ENCODE assay signal across 8 mouse cellular contexts in genomic region chr19:5392892-5393291, GRCm38 (mm10). TPM values are rescaled to one million over a fixed set of nuclear protein-coding genes. Genes with fewer than 3 reads are reported as not detected.
DNase-seq lines count a peak whose midpoint lies in the region; ATAC-seq and TF ChIP-seq lines count a peak whose summit lies in the region.

No protein-coding gene starts in this region.

- peaks cover 23% of the 10 kb centered on the region for H3K4me1 ChIP-seq in limb, embryonic 13.5 days
- H3K4me1 ChIP-seq in limb, embryonic 10.5 days = peaks cover 27% of the 10 kb centered on the region
- H3K4me1 ChIP-seq in intestine, embryonic 15.5 days (replicated peaks) = peaks cover 8% of the 10 kb centered on the region
- peaks cover 20% of the 10 kb centered on the region for H3K4me1 ChIP-seq in hindbrain, embryonic 13.5 days (replicated peaks)

- no peak overlapping the region for H3K4me3 ChIP-seq in limb, embryonic 13.5 days
- H3K4me3 ChIP-seq in limb, embryonic 10.5 days = no peak overlapping the region
- H3K4me3 ChIP-seq in intestine, embryonic 15.5 days (replicated peaks) = no peak overlapping the region
- H3K4me3 ChIP-seq in hindbrain, embryonic 13.5 days = no peak overlapping the region
- no peak overlapping the region for H3K4me3 ChIP-seq in gastrocnemius, adult 2 months

- no peak overlapping the region for H3K4me2 ChIP-seq in limb, embryonic 13.5 days (replicated peaks)
- H3K4me2 ChIP-seq in intestine, embryonic 15.5 days (replicated peaks) = no peak overlapping the region
- no peak overlapping the region for H3K4me2 ChIP-seq in hindbrain, embryonic 13.5 days

- H3K27ac ChIP-seq in limb, embryonic 13.5 days = no peak overlapping the region
- no peak overlapping the region for H3K27ac ChIP-seq in limb, embryonic 10.5 days
- H3K27ac ChIP-seq in intestine, embryonic 15.5 days = 0 out of 2 replicates have a peak overlapping the region, but pooled peaks have one; percentile 38
- no peak overlapping the region for H3K27ac ChIP-seq in hindbrain, embryonic 13.5 days
- H3K27ac ChIP-seq in gastrocnemius, adult 2 months = no peak overlapping the region

- WGBS in limb, embryonic 13.5 days = 55% methylated on average over 4 of the region's 4 CpGs
- WGBS in limb, embryonic 10.5 days = 85% methylated on average over 4 of the region's 4 CpGs
- WGBS in intestine, embryonic 15.5 days = 46% methylated on average over 4 of the region's 4 CpGs
- 60% methylated on average over 4 of the region's 4 CpGs for WGBS in hindbrain, embryonic 13.5 days

- DNase-seq in limb, embryonic 10.5 days (ENCODE audit: low spot score) = no peak
- peak; percentile 88 for DNase-seq in adrenal gland, postnatal 25 days
- DNase-seq in testis, postnatal 10 days (ENCODE audit: low spot score) = peak; percentile 92
- no peak for DNase-seq in right cerebral cortex, adult 2 months (ENCODE audit: low spot score in 2 of 2)
- no peak for DNase-seq in gastrocnemius, adult 2 months

- no peaks in the 10 kb centered on the region for H3K9me3 ChIP-seq in limb, embryonic 13.5 days
- no peaks in the 10 kb centered on the region for H3K9me3 ChIP-seq in limb, embryonic 10.5 days (replicated peaks)
- no peaks in the 10 kb centered on the region for H3K9me3 ChIP-seq in intestine, embryonic 15.5 days
- H3K9me3 ChIP-seq in hindbrain, embryonic 13.5 days = no peaks in the 10 kb centered on the region

- no peak for TF ChIP-seq CTCF in gastrocnemius, adult 2 months (IDR thresholded peaks at IDR 0.05)

- H3K36me3 ChIP-seq in limb, embryonic 13.5 days = no peaks in the 10 kb centered on the region
- no peaks in the 10 kb centered on the region for H3K36me3 ChIP-seq in limb, embryonic 10.5 days
- no peaks in the 10 kb centered on the region for H3K36me3 ChIP-seq in intestine, embryonic 15.5 days
- H3K36me3 ChIP-seq in hindbrain, embryonic 13.5 days = no peaks in the 10 kb centered on the region

- H3K27me3 ChIP-seq in limb, embryonic 13.5 days = peaks cover 7% of the 10 kb centered on the region; the same call in 1 of the 2 replicates
- H3K27me3 ChIP-seq in limb, embryonic 10.5 days (ENCODE audit: low read depth, poor library complexity, severe bottlenecking) = no peaks in the 10 kb centered on the region
- H3K27me3 ChIP-seq in intestine, embryonic 15.5 days (replicated peaks) = no peaks in the 10 kb centered on the region
- no peaks in the 10 kb centered on the region for H3K27me3 ChIP-seq in hindbrain, embryonic 13.5 days

- no peak for ATAC-seq in limb, embryonic 13.5 days (ENCODE audit: low FRiP score, low read depth)
- ATAC-seq in intestine, embryonic 15.5 days = no peak
- ATAC-seq in hindbrain, embryonic 13.5 days (ENCODE audit: low FRiP score) = no peak

- 0 out of 2 replicates have a peak overlapping the region, but pooled peaks have one; percentile 45 for H3K9ac ChIP-seq in limb, embryonic 13.5 days
- no peak overlapping the region for H3K9ac ChIP-seq in intestine, embryonic 15.5 days
- no peak overlapping the region; the same call in 1 of the 2 replicates for H3K9ac ChIP-seq in hindbrain, embryonic 13.5 days

- intact Hi-C loops in gastrocnemius, adult 2 months (cut with DNase I) = no loop called here

RNA-seq across cellular contexts. Expression of gene Sart1, which starts 4.4 kb away (rescaled TPM):
- polyA plus RNA-seq in limb, embryonic 13.5 days (2015; fragmentation: Nextera tagmentation; extraction: Ambion mirVana) = 81.8 and 84.8 TPM in 2 replicates
- 103 and 111 TPM in 2 replicates for polyA plus RNA-seq in limb, embryonic 10.5 days (2016; fragmentation: Nextera tagmentation; extraction: Ambion mirVana)
- total RNA-seq in adrenal gland, postnatal 25 days (2021) = 49.8 and 93.4 TPM in 2 replicates
- 61.2 and 66.4 TPM in 2 replicates for polyA plus RNA-seq in intestine, embryonic 15.5 days (2015; fragmentation: Nextera tagmentation; extraction: Ambion mirVana)
- polyA plus RNA-seq in hindbrain, embryonic 13.5 days (2015; fragmentation: Nextera tagmentation; extraction: Ambion mirVana) = 72.1 and 73.0 TPM in 2 replicates
- 10 to 100 TPM; 40.1 to 50.3 TPM for total RNA-seq in gastrocnemius, adult 2 months (2021)

RNA-seq across cellular contexts. Expression of gene Tsga10ip, which starts 9.4 kb away (rescaled TPM):
- 0.15 and 0.31 TPM in 2 replicates for polyA plus RNA-seq in limb, embryonic 13.5 days (2015; fragmentation: Nextera tagmentation; extraction: Ambion mirVana)
- polyA plus RNA-seq in limb, embryonic 10.5 days (2016; fragmentation: Nextera tagmentation; extraction: Ambion mirVana) = not detected in 2 replicates
- not detected in 2 replicates for total RNA-seq in adrenal gland, postnatal 25 days (2021)
- 4.3 and 10.8 TPM in 2 replicates for polyA plus RNA-seq in intestine, embryonic 15.5 days (2015; fragmentation: Nextera tagmentation; extraction: Ambion mirVana)
- polyA plus RNA-seq in hindbrain, embryonic 13.5 days (2015; fragmentation: Nextera tagmentation; extraction: Ambion mirVana) = 0.18 TPM in 1 of 2 replicates, not detected in the other
- 1 to 10 TPM; 1.3 to 2.7 TPM for total RNA-seq in gastrocnemius, adult 2 months (2021)

RNA-seq across cellular contexts. Expression of gene Banf1, which starts 25.9 kb away (rescaled TPM):
- polyA plus RNA-seq in limb, embryonic 13.5 days (2015; fragmentation: Nextera tagmentation; extraction: Ambion mirVana) = 442 and 445 TPM in 2 replicates
- 607 and 678 TPM in 2 replicates for polyA plus RNA-seq in limb, embryonic 10.5 days (2016; fragmentation: Nextera tagmentation; extraction: Ambion mirVana)
- 148 and 160 TPM in 2 replicates for total RNA-seq in adrenal gland, postnatal 25 days (2021)
- polyA plus RNA-seq in intestine, embryonic 15.5 days (2015; fragmentation: Nextera tagmentation; extraction: Ambion mirVana) = 474 and 479 TPM in 2 replicates
- polyA plus RNA-seq in hindbrain, embryonic 13.5 days (2015; fragmentation: Nextera tagmentation; extraction: Ambion mirVana) = 330 and 334 TPM in 2 replicates
- total RNA-seq in gastrocnemius, adult 2 months (2021) = 100 to 1,000 TPM; 122 to 144 TPM

RNA-seq across cellular contexts. Expression of gene Eif1ad, which starts 26.4 kb away (rescaled TPM):
- polyA plus RNA-seq in limb, embryonic 13.5 days (2015; fragmentation: Nextera tagmentation; extraction: Ambion mirVana) = 54.9 and 62.3 TPM in 2 replicates
- polyA plus RNA-seq in limb, embryonic 10.5 days (2016; fragmentation: Nextera tagmentation; extraction: Ambion mirVana) = 99.4 and 109 TPM in 2 replicates
- total RNA-seq in adrenal gland, postnatal 25 days (2021) = 25.0 and 25.1 TPM in 2 replicates
- polyA plus RNA-seq in intestine, embryonic 15.5 days (2015; fragmentation: Nextera tagmentation; extraction: Ambion mirVana) = 53.9 and 58.2 TPM in 2 replicates
- polyA plus RNA-seq in hindbrain, embryonic 13.5 days (2015; fragmentation: Nextera tagmentation; extraction: Ambion mirVana) = 53.3 and 56.4 TPM in 2 replicates
- 10 to 100 TPM; 15.7 to 17.9 TPM for total RNA-seq in gastrocnemius, adult 2 months (2021)

RNA-seq across cellular contexts. Expression of gene Drap1, which starts 31.9 kb away (rescaled TPM):
- polyA plus RNA-seq in limb, embryonic 13.5 days (2015; fragmentation: Nextera tagmentation; extraction: Ambion mirVana) = 301 and 336 TPM in 2 replicates
- 224 and 246 TPM in 2 replicates for polyA plus RNA-seq in limb, embryonic 10.5 days (2016; fragmentation: Nextera tagmentation; extraction: Ambion mirVana)
- total RNA-seq in adrenal gland, postnatal 25 days (2021) = 182 and 221 TPM in 2 replicates
- 198 and 200 TPM in 2 replicates for polyA plus RNA-seq in intestine, embryonic 15.5 days (2015; fragmentation: Nextera tagmentation; extraction: Ambion mirVana)
- 322 and 323 TPM in 2 replicates for polyA plus RNA-seq in hindbrain, embryonic 13.5 days (2015; fragmentation: Nextera tagmentation; extraction: Ambion mirVana)
- total RNA-seq in gastrocnemius, adult 2 months (2021) = 100 to 1,000 TPM; 503 to 688 TPM

Comparison
In these comparisons a context has a peak if more than half of its experiments do, and no peak if none do; other contexts are left out.
1. DNase-seq: peak in adrenal gland, postnatal 25 days (single experiment) and testis, postnatal 10 days (single experiment); none in limb, embryonic 10.5 days (single experiment), right cerebral cortex, adult 2 months (0 of 2) and gastrocnemius, adult 2 months (single experiment).